In genomic region chr14:11723876-11724275, GRCm38 (mm10) we compare ENCODE assay signal across 13 mouse cellular contexts.
DNase-seq lines count a peak whose midpoint lies in the region.
"Had no signal": no experiment of that assay in that cellular context is flagged by ENCODE, and none has a peak within 500 bp of the region (broad histone marks: within the 10 kb centered on the region; RNA-seq: fewer than 3 reads in every experiment).

No protein-coding gene starts in this region.

- peak; percentile 60 for DNase-seq in adrenal gland, adult 8-10 months
- DNase-seq in adrenal gland, postnatal 25 days = no peak
- DNase-seq in heart, adult 11 months = peak; percentile 56
- no peak for DNase-seq in heart, adult 18-20 months
- peak; percentile 7 to 44 for DNase-seq in adrenal gland, postnatal 36 days
- DNase-seq in layer of hippocampus, adult 11-12 months (ENCODE audit: low spot score) = no peak
- DNase-seq: cerebellum, adult 11 months; cerebellum, adult 18-20 months; cerebellum, adult 8-10 months; cerebellum, adult 9-11 months; cerebellum, postnatal 14 days; cerebellum, postnatal 36 days; embryo, embryonic 11 days had no signal

Comparison
In these comparisons a context has a peak if more than half of its experiments do, and no peak if none do; other contexts are left out.
1. DNase-seq: peak in adrenal gland, adult 8-10 months (single experiment), heart, adult 11 months (single experiment) and adrenal gland, postnatal 36 days (2 of 2); none in adrenal gland, postnatal 25 days (single experiment), heart, adult 18-20 months (0 of 2) and layer of hippocampus, adult 11-12 months (single experiment).